Comparison of ENCODE assay signal across 8 mouse cellular contexts in the genomic region with DNA sequence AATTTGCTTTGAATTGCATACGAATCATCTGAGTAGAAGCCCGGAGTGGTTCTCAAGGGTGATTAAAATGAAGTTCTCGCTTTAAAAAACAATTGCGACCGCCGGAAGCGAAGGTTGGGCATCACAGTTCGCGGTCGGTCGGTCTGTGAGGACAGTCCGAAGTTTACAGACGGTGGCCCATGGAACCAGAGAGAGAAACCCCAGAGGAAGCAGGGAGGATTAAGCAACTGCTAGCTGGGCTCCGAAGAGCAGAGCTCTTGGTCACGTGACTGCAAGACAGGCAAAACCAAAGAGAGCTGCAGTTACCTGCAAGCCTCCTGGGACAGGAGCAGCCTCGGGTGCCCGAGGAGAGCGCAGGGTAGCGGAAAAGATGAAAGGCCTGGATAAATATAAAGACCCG.
A peak's percentile ranks its signal among the peaks of the same experiment; 100 is the strongest.
DNase-seq lines count a peak whose midpoint lies in the region; ATAC-seq and TF ChIP-seq lines count a peak whose summit lies in the region.

No protein-coding gene starts in this region.

- TF ChIP-seq EP300 in heart, postnatal 0 days (IDR thresholded peaks at IDR 0.05; ENCODE audit: low read depth) = no peak

- DNase-seq in heart, postnatal 0 days (ENCODE audit: low spot score) = no peak
- no peak for DNase-seq in heart, postnatal 4 days
- peak; percentile 36 for DNase-seq in hindbrain, embryonic 14.5 days (ENCODE audit: low spot score)
- DNase-seq in ovary, postnatal 36 days (ENCODE audit: low spot score) = no peak
- DNase-seq in cerebellum, adult 18-20 months = no peak

- no peak overlapping the region for H3K27ac ChIP-seq in heart, postnatal 0 days (ENCODE audit: low read depth)
- no peak overlapping the region for H3K27ac ChIP-seq in hindbrain, embryonic 14.5 days
- no peak overlapping the region for H3K27ac ChIP-seq in liver, embryonic 12.5 days
- H3K27ac ChIP-seq in neural tube, embryonic 14.5 days (ENCODE audit: low read depth, low read length) = no peak overlapping the region

- no peaks in the 10 kb centered on the region for H3K9me3 ChIP-seq in heart, postnatal 0 days (replicated peaks; ENCODE audit: control insufficient read depth, low read length)
- no peaks in the 10 kb centered on the region for H3K9me3 ChIP-seq in hindbrain, embryonic 14.5 days (ENCODE audit: control insufficient read depth, low read length)
- no peaks in the 10 kb centered on the region for H3K9me3 ChIP-seq in liver, embryonic 12.5 days (replicated peaks)
- no peaks in the 10 kb centered on the region for H3K9me3 ChIP-seq in neural tube, embryonic 14.5 days (ENCODE audit: control insufficient read depth, low read length)

- peak overlapping the region; percentile 21; the same call in 1 of the 2 replicates for H3K4me3 ChIP-seq in heart, postnatal 0 days (ENCODE audit: low read depth, low read length)
- peak overlapping the region; percentile 11 for H3K4me3 ChIP-seq in hindbrain, embryonic 14.5 days (replicated peaks; ENCODE audit: low read length)
- H3K4me3 ChIP-seq in liver, embryonic 12.5 days = no peak overlapping the region
- H3K4me3 ChIP-seq in neural tube, embryonic 14.5 days (ENCODE audit: low read depth, low read length) = peak overlapping the region; percentile 8; the same call in 1 of the 2 replicates

- no peak for TF ChIP-seq CTCF in heart, postnatal 0 days (IDR thresholded peaks at IDR 0.05; ENCODE audit: low read depth)

- no peak overlapping the region for H3K9ac ChIP-seq in heart, postnatal 0 days (replicated peaks; ENCODE audit: low read depth, low read length)
- H3K9ac ChIP-seq in hindbrain, embryonic 14.5 days = no peak overlapping the region
- H3K9ac ChIP-seq in liver, embryonic 12.5 days = no peak overlapping the region
- no peak overlapping the region for H3K9ac ChIP-seq in neural tube, embryonic 14.5 days (replicated peaks; ENCODE audit: low read depth, low read length)

- WGBS in heart, postnatal 0 days = 32% methylated on average over 20 of the region's 20 CpGs
- 23% methylated on average over 20 of the region's 20 CpGs for WGBS in hindbrain, embryonic 14.5 days
- 21% methylated on average over 20 of the region's 20 CpGs for WGBS in liver, embryonic 12.5 days (ENCODE audit: insufficient replicate concordance)
- 18% methylated on average over 20 of the region's 20 CpGs for WGBS in neural tube, embryonic 14.5 days

- H3K4me2 ChIP-seq in heart, postnatal 0 days (ENCODE audit: low read depth, low read length) = peak overlapping the region; percentile 51
- H3K4me2 ChIP-seq in hindbrain, embryonic 14.5 days (replicated peaks) = peak overlapping the region; percentile 47
- peak overlapping the region; percentile 41 for H3K4me2 ChIP-seq in liver, embryonic 12.5 days
- peak overlapping the region; percentile 44 for H3K4me2 ChIP-seq in neural tube, embryonic 14.5 days (ENCODE audit: low read depth, low read length)

- no peak for ATAC-seq in heart, postnatal 0 days (ENCODE audit: insufficient read depth, low read depth)
- ATAC-seq in hindbrain, embryonic 14.5 days (ENCODE audit: low FRiP score) = no peak
- no peak for ATAC-seq in liver, embryonic 12.5 days
- peak; percentile 44; the same call in 1 of the 2 replicates for ATAC-seq in neural tube, embryonic 14.5 days (ENCODE audit: low read depth)
- ATAC-seq in CD4-positive, CD25-positive, alpha-beta regulatory T cell, adult 4 months = no peak

- H3K27me3 ChIP-seq in heart, postnatal 0 days (ENCODE audit: control insufficient read depth, insufficient read depth, low read length) = 0 out of 2 replicates have a peak, but pooled peaks cover 6% of the 10 kb centered on the region
- H3K27me3 ChIP-seq in hindbrain, embryonic 14.5 days (ENCODE audit: control insufficient read depth, insufficient read depth, low read length) = 0 out of 2 replicates have a peak, but pooled peaks cover 2% of the 10 kb centered on the region
- no peaks in the 10 kb centered on the region for H3K27me3 ChIP-seq in liver, embryonic 12.5 days (replicated peaks)
- no peaks in the 10 kb centered on the region for H3K27me3 ChIP-seq in neural tube, embryonic 14.5 days (ENCODE audit: control insufficient read depth, insufficient read depth, low read length)

- H3K36me3 ChIP-seq in heart, postnatal 0 days (replicated peaks; ENCODE audit: control insufficient read depth, insufficient read depth, low read length) = no peaks in the 10 kb centered on the region
- H3K36me3 ChIP-seq in hindbrain, embryonic 14.5 days (replicated peaks; ENCODE audit: control insufficient read depth, insufficient read depth) = no peaks in the 10 kb centered on the region
- no peaks in the 10 kb centered on the region for H3K36me3 ChIP-seq in liver, embryonic 12.5 days
- no peaks in the 10 kb centered on the region for H3K36me3 ChIP-seq in neural tube, embryonic 14.5 days (ENCODE audit: control insufficient read depth, insufficient read depth, low read length)

- no peaks in the 10 kb centered on the region for H3K4me1 ChIP-seq in heart, postnatal 0 days (ENCODE audit: control insufficient read depth, insufficient read depth)
- H3K4me1 ChIP-seq in hindbrain, embryonic 14.5 days (replicated peaks; ENCODE audit: control insufficient read depth, insufficient read depth, low read length) = peaks cover 18% of the 10 kb centered on the region; the same call in 1 of the 2 replicates
- no peaks in the 10 kb centered on the region for H3K4me1 ChIP-seq in liver, embryonic 12.5 days
- H3K4me1 ChIP-seq in neural tube, embryonic 14.5 days (ENCODE audit: control insufficient read depth, insufficient read depth, low read length) = peaks cover 4% of the 10 kb centered on the region; the same call in 1 of the 2 replicates
